In genomic region chr2:173251675-173252074, GRCm38 (mm10) we compare ENCODE assay signal across 12 mouse cellular contexts. TPM values are rescaled to one million over a fixed set of nuclear protein-coding genes. Genes with fewer than 3 reads are reported as not detected.
DNase-seq lines count a peak whose midpoint lies in the region; ATAC-seq and TF ChIP-seq lines count a peak whose summit lies in the region.
"Had no signal": no experiment of that assay in that cellular context is flagged by ENCODE, and none has a peak within 500 bp of the region (broad histone marks: within the 10 kb centered on the region; RNA-seq: fewer than 3 reads in every experiment).

No protein-coding gene starts in this region.

- 0 out of 2 replicates have a peak overlapping the region, but pooled peaks have one; percentile 37 for H3K27ac ChIP-seq in heart, postnatal 0 days (ENCODE audit: low read depth)
- no peak overlapping the region for H3K27ac ChIP-seq in neural tube, embryonic 12.5 days
- H3K27ac ChIP-seq in neural tube, embryonic 15.5 days (replicated peaks) = no peak overlapping the region
- H3K27ac ChIP-seq in liver, embryonic 12.5 days = no peak overlapping the region

- DNase-seq in heart, postnatal 0 days (ENCODE audit: low spot score) = no peak
- no peak for DNase-seq in heart, adult 8-10 months (ENCODE audit: low spot score)
- DNase-seq in kidney, postnatal 4 days = peak; percentile 49 to 52
- no peak for DNase-seq in spleen, adult 12 weeks (ENCODE audit: low spot score)
- DNase-seq: adrenal gland, adult 2 months; cerebellum, adult 9-11 months; liver, postnatal 0 days; thymus, postnatal 4 days had no signal

- ATAC-seq in heart, postnatal 0 days (ENCODE audit: insufficient read depth, low read depth) = no peak
- no peak for ATAC-seq in neural tube, embryonic 12.5 days (ENCODE audit: low FRiP score, low read depth)
- no peak for ATAC-seq in neural tube, embryonic 15.5 days (ENCODE audit: low FRiP score)
- no peak for ATAC-seq in liver, embryonic 12.5 days
- ATAC-seq: liver, postnatal 0 days had no signal

- no peak for TF ChIP-seq EP300 in heart, postnatal 0 days (IDR thresholded peaks at IDR 0.05; ENCODE audit: low read depth)

- H3K36me3 ChIP-seq in heart, postnatal 0 days (replicated peaks; ENCODE audit: control insufficient read depth, insufficient read depth, low read length) = no peaks in the 10 kb centered on the region
- H3K36me3 ChIP-seq in neural tube, embryonic 12.5 days = no peaks in the 10 kb centered on the region
- no peaks in the 10 kb centered on the region for H3K36me3 ChIP-seq in neural tube, embryonic 15.5 days
- H3K36me3 ChIP-seq in liver, embryonic 12.5 days = no peaks in the 10 kb centered on the region

- no peaks in the 10 kb centered on the region for H3K9me3 ChIP-seq in heart, postnatal 0 days (replicated peaks; ENCODE audit: control insufficient read depth, low read length)
- no peaks in the 10 kb centered on the region for H3K9me3 ChIP-seq in neural tube, embryonic 12.5 days
- H3K9me3 ChIP-seq in neural tube, embryonic 15.5 days (replicated peaks) = no peaks in the 10 kb centered on the region
- no peaks in the 10 kb centered on the region for H3K9me3 ChIP-seq in liver, embryonic 12.5 days (replicated peaks)

- H3K4me1 ChIP-seq in heart, postnatal 0 days (ENCODE audit: control insufficient read depth, insufficient read depth) = peaks cover 62% of the 10 kb centered on the region
- H3K4me1 ChIP-seq in neural tube, embryonic 12.5 days = peaks cover 98% of the 10 kb centered on the region
- peaks cover 91% of the 10 kb centered on the region for H3K4me1 ChIP-seq in neural tube, embryonic 15.5 days
- no peaks in the 10 kb centered on the region for H3K4me1 ChIP-seq in liver, embryonic 12.5 days

- WGBS in heart, postnatal 0 days = 35% methylated on average over 9 of the region's 9 CpGs
- 51% methylated on average over 9 of the region's 9 CpGs for WGBS in neural tube, embryonic 12.5 days
- 47% methylated on average over 9 of the region's 9 CpGs for WGBS in neural tube, embryonic 15.5 days
- WGBS in liver, embryonic 12.5 days (ENCODE audit: insufficient replicate concordance) = 66% methylated on average over 9 of the region's 9 CpGs

- H3K9ac ChIP-seq in heart, postnatal 0 days (replicated peaks; ENCODE audit: low read depth, low read length) = no peak overlapping the region
- H3K9ac ChIP-seq in neural tube, embryonic 12.5 days = no peak overlapping the region
- H3K9ac ChIP-seq in neural tube, embryonic 15.5 days (replicated peaks) = no peak overlapping the region
- H3K9ac ChIP-seq in liver, embryonic 12.5 days = no peak overlapping the region
- H3K9ac ChIP-seq: liver, postnatal 0 days had no signal

- no peaks in the 10 kb centered on the region for H3K27me3 ChIP-seq in heart, postnatal 0 days (ENCODE audit: control insufficient read depth, insufficient read depth, low read length)
- H3K27me3 ChIP-seq in neural tube, embryonic 12.5 days (replicated peaks) = no peaks in the 10 kb centered on the region; the same call in 1 of the 2 replicates
- no peaks in the 10 kb centered on the region for H3K27me3 ChIP-seq in neural tube, embryonic 15.5 days (replicated peaks)
- peaks cover 38% of the 10 kb centered on the region for H3K27me3 ChIP-seq in liver, embryonic 12.5 days (replicated peaks)

- no peak overlapping the region for H3K4me3 ChIP-seq in heart, postnatal 0 days (ENCODE audit: low read depth, low read length)
- no peak overlapping the region for H3K4me3 ChIP-seq in neural tube, embryonic 12.5 days
- H3K4me3 ChIP-seq in neural tube, embryonic 15.5 days (replicated peaks) = no peak overlapping the region
- no peak overlapping the region for H3K4me3 ChIP-seq in liver, embryonic 12.5 days

- TF ChIP-seq CTCF in heart, postnatal 0 days (IDR thresholded peaks at IDR 0.05; ENCODE audit: low read depth) = no peak

- no peak overlapping the region for H3K4me2 ChIP-seq in heart, postnatal 0 days (ENCODE audit: low read depth, low read length)
- 0 out of 2 replicates have a peak overlapping the region, but pooled peaks have one; percentile 1 for H3K4me2 ChIP-seq in neural tube, embryonic 12.5 days (replicated peaks)
- no peak overlapping the region; the same call in 1 of the 2 replicates for H3K4me2 ChIP-seq in neural tube, embryonic 15.5 days
- H3K4me2 ChIP-seq in liver, embryonic 12.5 days = no peak overlapping the region

RNA-seq across cellular contexts. Expression of gene Pmepa1, which starts 24.7 kb away (rescaled TPM):
- 6.3 and 12.9 TPM in 2 replicates for total RNA-seq in heart, postnatal 0 days (2014; rRNA removed; ENCODE audit: low replicate concordance)
- 4.3 and 4.4 TPM in 2 replicates for polyA plus RNA-seq in heart, postnatal 0 days (2015; fragmentation: Nextera tagmentation; extraction: Ambion mirVana)
- total RNA-seq in heart, adult 8-10 months (2022) = 10 to 100 TPM; 24.5 to 31.5 (median 27.0) TPM
- 6.6 and 7.4 TPM in 2 replicates for polyA plus RNA-seq in neural tube, embryonic 12.5 days (2016; fragmentation: Nextera tagmentation; extraction: Ambion mirVana)
- polyA plus RNA-seq in neural tube, embryonic 15.5 days (2015; fragmentation: Nextera tagmentation; extraction: Ambion mirVana) = 4.5 and 4.6 TPM in 2 replicates
- 0.24 and 0.37 TPM in 2 replicates for polyA plus RNA-seq in liver, embryonic 12.5 days (2016; fragmentation: Nextera tagmentation; extraction: Ambion mirVana)

RNA-seq across cellular contexts. Expression of gene Zbp1, which starts 33.0 kb away (rescaled TPM):
- 3.1 TPM in 1 of 2 replicates, not detected in the other for total RNA-seq in heart, postnatal 0 days (2014; rRNA removed; ENCODE audit: low replicate concordance)
- polyA plus RNA-seq in heart, postnatal 0 days (2015; fragmentation: Nextera tagmentation; extraction: Ambion mirVana) = 0.36 and 1.1 TPM in 2 replicates
- total RNA-seq in heart, adult 8-10 months (2022) = under 1 TPM in 3 of 4 experiments, not detected in 1; 0.31 to 0.52 (median 0.46) TPM
- 0.28 and 0.32 TPM in 2 replicates for polyA plus RNA-seq in neural tube, embryonic 12.5 days (2016; fragmentation: Nextera tagmentation; extraction: Ambion mirVana)
- polyA plus RNA-seq in neural tube, embryonic 15.5 days (2015; fragmentation: Nextera tagmentation; extraction: Ambion mirVana) = 0.08 and 3.6 TPM in 2 replicates
- polyA plus RNA-seq in liver, embryonic 12.5 days (2016; fragmentation: Nextera tagmentation; extraction: Ambion mirVana) = 0.21 and 0.36 TPM in 2 replicates
- total RNA-seq: layer of hippocampus, postnatal 10 days had no signal

Comparison
In these comparisons a context has a peak if more than half of its experiments do, and no peak if none do; other contexts are left out.
1. DNase-seq: peak in kidney, postnatal 4 days (2 of 2); none in heart, postnatal 0 days (single experiment), heart, adult 8-10 months (single experiment) and spleen, adult 12 weeks (single experiment).